Mouse (Mus musculus) ES-E14 (cell line): ENCODE data around the gene Cela3a. TPM values are rescaled to one million over a fixed set of nuclear protein-coding genes. Genes with fewer than 3 reads are reported as not detected.
"Not testable (repeated sequence)": the region's sequence is repeated elsewhere in the genome, so short reads cannot be mapped to it uniquely, and the experiment has no call there.

Experiments
- DNase-seq: peaks from one replicate; pipeline ENCODE4 v3.0.0-alpha.2; 2013; ENCODE audit warnings: low read depth, low spot score
- H3K27ac ChIP-seq: 2 replicates; pipeline ENCODE4 v1.5.1; 2012; ENCODE audit warnings: low read depth, mild to moderate bottlenecking, low read length, moderate library complexity, mixed read lengths; ENCODE audit not compliant: poor library complexity, insufficient read depth, severe bottlenecking
- H3K36me3 ChIP-seq: 2 replicates; pipeline ENCODE4 v1.6.1; 2012; ENCODE audit warnings: mild to moderate bottlenecking, low read length, moderate library complexity, mixed read lengths; ENCODE audit not compliant: control insufficient read depth, poor library complexity, insufficient read depth, severe bottlenecking
- H3K4me1 ChIP-seq, 2 experiments: fragments of 150-350 bp in 1 of 2; sonication (generic) in 1 of 2; 2 replicates each; pipeline ENCODE4 v1.6.1; 2012; ENCODE audit warnings: low read length in 2 of 2, mild to moderate bottlenecking in 1 of 2, mixed read lengths in 1 of 2; ENCODE audit not compliant: control insufficient read depth in 2 of 2, insufficient read depth in 2 of 2, poor library complexity in 1 of 2
- H3K4me3 ChIP-seq, 2 experiments: fragments of 150-350 bp in 1 of 2; sonication (generic) in 1 of 2; 2 replicates each; pipeline ENCODE4 v1.5.1; 2012; ENCODE audit warnings: low read length in 2 of 2, low read depth in 1 of 2, mild to moderate bottlenecking in 1 of 2, mixed read lengths in 1 of 2; ENCODE audit not compliant: insufficient read depth in 1 of 2, poor library complexity in 1 of 2, severe bottlenecking in 1 of 2
- H3K9ac ChIP-seq: 2 replicates; pipeline ENCODE4 v1.6.1; 2012; ENCODE audit warnings: low read depth, mild to moderate bottlenecking, low read length, mixed read lengths; ENCODE audit not compliant: poor library complexity, insufficient read depth, severe bottlenecking
- H3K9me3 ChIP-seq: fragments of 150-350 bp; sonication (generic); 2 replicates; pipeline ENCODE4 v1.6.1; 2012; ENCODE audit warnings: low read depth, mild to moderate bottlenecking, low read length; ENCODE audit not compliant: control insufficient read depth, insufficient read depth
- CHD2 ChIP-seq: IDR thresholded peaks from 2 replicates; pipeline ENCODE4 v1.6.1; 2014; ENCODE audit warnings: mild to moderate bottlenecking, low read depth, low read length, inconsistent platforms
- HCFC1 ChIP-seq: IDR thresholded peaks from 2 replicates; pipeline ENCODE4 v1.6.1; 2012; ENCODE audit warnings: low read length, inconsistent platforms, borderline replicate concordance; ENCODE audit not compliant: insufficient read depth
- MAFK ChIP-seq: IDR thresholded peaks from 2 replicates; pipeline ENCODE4 v1.6.1; 2014; ENCODE audit warnings: mild to moderate bottlenecking, low read depth, low read length, inconsistent platforms; ENCODE audit not compliant: insufficient read depth
- ZC3H11A ChIP-seq: IDR thresholded peaks from 2 replicates; pipeline ENCODE4 v1.6.1; 2012; ENCODE audit warnings: low read depth, mild to moderate bottlenecking, inconsistent platforms, low read length, borderline replicate concordance
- ZNF384 ChIP-seq: IDR thresholded peaks from 2 replicates; pipeline ENCODE4 v1.6.1; 2012; ENCODE audit warnings: low read depth, low read length, inconsistent platforms
- in situ Hi-C, 2 experiments: fragments of 600-800 bp; cut with MboI; formaldehyde crosslinking; loops; one replicate each; pipeline ENCODE4 v1.15.1; 2025; ENCODE audit warnings: low sequenced_read_pairs in 2 of 2, inconsistent platforms in 1 of 2; ENCODE audit not compliant: unreplicated experiment in 2 of 2
- total RNA-seq: library from RNA; depleted of rRNA; stranded (reverse); fragments of 300-350 nt; gene quantifications from 2 replicates; pipeline ENCODE4 v1.2.3, GENCODE M21; 2012

Gene Cela3a
- total RNA-seq, 1 experiment, result not detected

DNA sequence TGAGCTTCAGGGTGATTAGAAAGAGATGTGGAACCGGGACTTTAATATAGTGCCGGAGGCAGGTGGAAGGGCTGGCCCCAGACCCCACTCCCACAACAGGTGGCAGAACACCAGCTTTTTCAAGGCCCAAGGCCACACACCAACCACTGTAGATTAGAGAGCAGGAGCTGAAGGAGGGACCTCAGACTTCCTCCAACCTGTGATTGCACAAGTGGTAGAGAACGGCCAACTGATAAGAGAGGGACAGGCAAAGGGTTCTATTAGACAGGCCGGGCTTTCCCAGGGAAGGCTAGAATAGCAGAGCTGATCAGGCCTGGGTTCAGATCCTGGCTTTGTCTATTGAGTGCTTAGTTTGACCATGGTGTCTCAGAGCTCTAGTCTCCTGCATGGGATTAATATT lies 20.9 kb upstream of the Cela3a start, which contains the start of gene Cela3b:
TSS of gene Cela3b (minus strand) at position 39 of the 400 bp plus-strand sequence.
- no peak for DNase-seq
- no peak within 1 kb of the TSS for H3K27ac ChIP-seq
- TF ChIP-seq ZC3H11A, result no peak
- TF ChIP-seq CHD2, result no peak
- no peak for TF ChIP-seq MAFK
- TF ChIP-seq HCFC1, result no peak
- TF ChIP-seq ZNF384, result no peak
- H3K4me3 ChIP-seq, result no peak within 1 kb of the TSS
- in situ Hi-C loops, result no loop called here
- no peaks in the 10 kb centered on the region for H3K9me3 ChIP-seq
- no peak within 1 kb of the TSS for H3K9ac ChIP-seq
- no peaks in the 10 kb centered on the region for H3K4me1 ChIP-seq
- H3K36me3 ChIP-seq, result no peaks in the 10 kb centered on the region

GRCm38 (mm10) chr4:137417712-137418564 lies 8.3 kb upstream of the Cela3a start:
- no peak for DNase-seq
- Histone ChIP-seq H3K4me3 (no peak overlapping the region), H3K27ac (no peak overlapping the region), H3K9me3 (no peaks in the 10 kb centered on the region), H3K36me3 (no peaks in the 10 kb centered on the region), H3K9ac (no peak overlapping the region), H3K4me1 (peaks cover 0 to 9% of the 10 kb centered on the region in 2 experiments; a peak in 1 of 4 replicates)
- no peak for TF ChIP-seq MAFK
- TF ChIP-seq CHD2, result no peak
- TF ChIP-seq ZNF384, result no peak
- TF ChIP-seq HCFC1, result no peak
- no peak for TF ChIP-seq ZC3H11A
- in situ Hi-C loops, result no loop called here

- Histone ChIP-seq H3K27ac (no peak overlapping the region), H3K4me1 (peaks cover 0 to 9% of the 10 kb centered on the region in 2 experiments; a peak in 1 of 4 replicates), H3K4me3 (no peak overlapping the region), H3K9me3 (no peaks in the 10 kb centered on the region), H3K36me3 (no peaks in the 10 kb centered on the region), H3K9ac (no peak overlapping the region)
- in situ Hi-C loops, result no loop called here
- TF ChIP-seq ZC3H11A (no peak), ZNF384 (no peak), CHD2 (no peak), MAFK (no peak), HCFC1 (no peak)
- DNase-seq, result no peak
Measured at GRCm38 (mm10) chr4:137414936-137415335, 5.3 kb upstream of the Cela3a start.

DNA sequence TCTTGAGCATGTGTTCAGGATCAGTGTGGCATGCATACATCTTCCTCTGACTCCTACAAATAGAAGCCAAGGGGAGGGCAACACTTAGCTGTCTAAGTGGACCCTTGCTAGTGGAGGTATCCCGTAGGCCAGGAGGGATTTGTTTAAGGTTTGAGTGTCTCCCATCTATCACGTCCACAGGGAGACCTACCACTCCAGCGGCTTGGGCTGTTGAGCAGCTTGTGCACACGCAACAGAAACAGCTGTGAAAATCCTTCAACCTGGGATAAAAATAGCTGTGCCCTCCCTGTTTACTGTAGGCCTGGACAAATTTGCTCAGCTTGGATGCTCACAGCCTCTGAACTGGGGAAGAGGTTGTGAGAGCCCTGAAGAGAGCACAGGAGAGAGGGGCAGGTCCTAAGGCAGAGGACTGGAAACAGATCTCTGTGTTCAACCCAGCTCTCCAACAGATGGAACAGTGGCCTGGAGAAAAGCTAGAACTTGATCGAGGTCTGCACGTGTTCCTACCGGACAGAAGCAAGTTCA lies 2.7 kb upstream of the Cela3a start:
- H3K36me3 ChIP-seq, H3K4me1 ChIP-seq, H3K27ac ChIP-seq, in situ Hi-C loops, DNase-seq, H3K9me3 ChIP-seq, H3K9ac ChIP-seq, H3K4me3 ChIP-seq: not testable (repeated sequence)

DNA sequence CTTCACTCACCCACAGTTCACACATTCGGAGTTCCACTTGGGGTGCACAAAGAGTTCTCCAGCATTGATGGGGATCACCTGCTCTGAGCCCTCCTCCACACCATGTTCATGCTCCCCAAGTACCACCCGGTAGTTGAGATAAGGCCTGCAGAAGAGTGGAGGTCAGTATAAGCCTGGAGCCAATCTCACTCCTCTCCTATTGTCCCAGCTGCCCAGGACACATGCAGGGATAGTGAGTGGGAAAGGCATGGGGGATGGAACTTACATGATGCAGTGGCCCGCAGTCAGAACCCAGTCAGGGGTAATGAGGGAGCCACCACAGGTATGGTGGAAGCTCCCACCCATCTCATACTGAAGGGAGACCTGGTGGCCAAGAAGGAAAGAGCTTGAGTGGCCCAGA lies 4.0 kb downstream of the Cela3a start:
- Histone ChIP-seq H3K27ac (no peak overlapping the region), H3K36me3 (no peaks in the 10 kb centered on the region), H3K9ac (no peak overlapping the region), H3K9me3 (no peaks in the 10 kb centered on the region), H3K4me1 (no peaks in the 10 kb centered on the region), H3K4me3 (no peak overlapping the region)
- in situ Hi-C loops, result no loop called here
- DNase-seq, result no peak
- no peak for TF ChIP-seq ZC3H11A
- TF ChIP-seq CHD2, result no peak
- no peak for TF ChIP-seq HCFC1
- TF ChIP-seq MAFK, result no peak
